Mouse (Mus musculus) liver, embryonic 11.5 days (tissue): Measurements from ENCODE around the gene Spdye4a. TPM values are rescaled to one million over a fixed set of nuclear protein-coding genes. Genes with fewer than 3 reads are reported as not detected.
A peak's percentile ranks its signal among the peaks of the same experiment; 100 is the strongest.
"Not testable (repeated sequence)": the region's sequence is repeated elsewhere in the genome, so short reads cannot be mapped to it uniquely, and the experiment has no call there.

Source experiments
- ATAC-seq: fragments of 200-750 bp; cut with Nextera tagmentation; replicated peaks from 2 replicates; pipeline ENCODE4 v1.8.0; 2017; ENCODE audit warnings: moderate number of reproducible peaks, mild to moderate bottlenecking, moderate TSS enrichment, moderate library complexity; ENCODE audit not compliant: low FRiP score
- DNase-seq: peaks from one replicate; pipeline ENCODE4 v3.0.0-alpha.2; 2017; ENCODE audit warnings: low spot score
- H3K27ac ChIP-seq: fragments of 300-500 bp; sonication (generic); 2 replicates; pipeline ENCODE4 v1.5.1; 2014; ENCODE audit warnings: mild to moderate bottlenecking, low read depth, low read length, control low read depth
- H3K27me3 ChIP-seq: fragments of 300-500 bp; sonication (generic); replicated peaks from 2 replicates; pipeline ENCODE4 v1.6.1; 2014; ENCODE audit warnings: low read length, mixed read lengths; ENCODE audit not compliant: control insufficient read depth, insufficient read depth
- H3K36me3 ChIP-seq: fragments of 300-500 bp; sonication (generic); 2 replicates; pipeline ENCODE4 v1.6.1; 2014; ENCODE audit warnings: mild to moderate bottlenecking, low read length, moderate library complexity, mixed read lengths; ENCODE audit not compliant: control insufficient read depth, insufficient read depth
- H3K4me1 ChIP-seq: fragments of 300-500 bp; sonication (generic); replicated peaks from 2 replicates; pipeline ENCODE4 v1.6.1; 2014; ENCODE audit warnings: low read length, mixed read lengths; ENCODE audit not compliant: control insufficient read depth, insufficient read depth
- H3K4me2 ChIP-seq: fragments of 300-500 bp; sonication (generic); 2 replicates; pipeline ENCODE4 v1.6.1; 2014; ENCODE audit warnings: mild to moderate bottlenecking, control low read depth, moderate library complexity
- H3K4me3 ChIP-seq: fragments of 300-500 bp; sonication (generic); 2 replicates; pipeline ENCODE4 v1.5.1; 2014; ENCODE audit warnings: low read depth, low read length, control low read depth
- H3K9ac ChIP-seq: fragments of 300-500 bp; sonication (generic); 2 replicates; pipeline ENCODE4 v1.6.1; 2014; ENCODE audit warnings: low read depth, low read length, control low read depth
- H3K9me3 ChIP-seq: fragments of 300-500 bp; sonication (generic); 2 replicates; pipeline ENCODE4 v1.6.1; 2016; ENCODE audit warnings: low read length, inconsistent platforms, mixed read lengths; ENCODE audit not compliant: control insufficient read depth
- WGBS: fragments of 180-500 bp; shearing (Covaris S2); extraction: QIAGEN DNeasy Blood & Tissue Kit; methylation state at CpG from one replicate; pipeline ENCODE4 v1.1.7; 2014; 5-methylcytosine and 5-hydroxymethylcytosine counted together
- polyA plus RNA-seq: library from polyadenylated mRNA; unstranded; fragments of >200 nt; fragmentation: Nextera tagmentation; extraction: Ambion mirVana; gene quantifications from 2 replicates; pipeline ENCODE4 v1.2.1, GENCODE M21; 2014

Spdye4a gene
- polyA plus RNA-seq, 1 experiment from 2014 or later = not detected

DNA sequence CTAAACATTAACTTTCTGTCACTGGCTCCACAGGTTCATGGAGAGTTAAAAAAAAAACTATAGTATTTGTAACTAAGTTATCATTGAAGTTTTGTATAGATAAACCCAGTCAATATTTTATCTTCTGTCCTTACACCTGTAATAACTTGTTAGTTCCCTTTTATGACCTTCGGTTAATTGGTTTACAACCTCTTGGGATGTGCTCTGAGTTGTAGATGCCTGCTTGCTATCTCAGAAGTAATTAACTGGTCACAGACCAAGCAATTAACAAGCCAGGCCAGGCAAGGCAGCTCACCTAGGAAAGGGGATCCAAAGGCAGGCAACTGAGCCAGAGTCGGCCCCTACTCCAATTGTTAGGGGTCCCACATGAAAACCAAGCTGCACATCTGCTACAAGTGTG, 12.9 kb downstream of the Spdye4a start:
- DNase-seq = no peak
- Histone ChIP-seq H3K27me3 (no peaks in the 10 kb centered on the region), H3K9me3 (peaks cover 1% of the 10 kb centered on the region; the same call in 1 of the 2 replicates), H3K27ac (no peak overlapping the region), H3K4me3 (no peak overlapping the region), H3K4me1 (no peaks in the 10 kb centered on the region), H3K4me2 (no peak overlapping the region), H3K36me3 (no peaks in the 10 kb centered on the region), H3K9ac (no peak overlapping the region)
- no peak for ATAC-seq
- 77% methylated on average over 2 of the region's 2 CpGs for WGBS

DNA sequence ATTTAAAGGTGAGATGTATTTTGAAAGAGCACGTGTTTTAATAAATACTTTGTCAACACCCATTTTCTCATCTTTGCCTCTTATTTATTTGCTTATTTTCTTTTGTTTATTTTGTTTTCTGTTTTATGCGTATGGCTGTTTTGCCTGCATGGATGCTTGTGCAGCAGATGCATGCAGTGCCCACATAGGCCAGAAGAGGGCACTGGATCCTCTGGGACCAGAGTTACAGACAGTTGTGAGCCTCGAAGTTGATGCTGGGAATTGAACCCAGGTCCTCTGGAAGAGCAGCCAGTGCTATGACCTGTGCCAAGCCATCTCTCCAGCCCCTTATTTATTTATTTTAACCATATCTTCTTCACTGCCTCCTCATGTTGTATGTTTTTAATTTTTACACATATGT, 21.7 kb downstream of the Spdye4a start:
- no peak overlapping the region for H3K4me3 ChIP-seq
- H3K4me1 ChIP-seq = no peaks in the 10 kb centered on the region
- no peaks in the 10 kb centered on the region for H3K36me3 ChIP-seq
- 67% methylated on average over 3 of the region's 3 CpGs for WGBS
- H3K9me3 ChIP-seq = peaks cover 5% of the 10 kb centered on the region
- no peak for DNase-seq
- no peaks in the 10 kb centered on the region for H3K27me3 ChIP-seq
- no peak for ATAC-seq
- H3K27ac ChIP-seq = no peak overlapping the region
- no peak overlapping the region for H3K9ac ChIP-seq
- no peak overlapping the region for H3K4me2 ChIP-seq

DNA sequence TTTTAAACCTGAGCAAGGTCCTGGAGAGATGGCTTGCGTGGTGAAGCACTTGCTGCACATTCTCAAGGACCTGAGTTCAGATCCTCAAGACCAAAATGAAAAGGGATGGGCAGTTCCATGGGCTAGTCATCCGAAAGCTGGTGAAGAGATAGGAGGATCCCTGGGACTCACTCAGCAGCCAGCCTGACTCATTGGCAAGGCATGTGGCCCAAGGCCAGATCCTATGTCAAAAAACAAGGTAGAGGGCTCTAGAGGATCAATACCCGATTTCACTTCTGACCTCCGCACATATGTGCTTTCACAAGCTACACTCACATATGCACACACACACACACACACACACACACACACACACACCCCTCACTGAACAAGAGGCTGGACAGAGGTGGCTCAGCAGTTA, 30.2 kb downstream of the Spdye4a start:
- no peak overlapping the region for H3K4me3 ChIP-seq
- DNase-seq = no peak
- H3K4me1 ChIP-seq = no peaks in the 10 kb centered on the region
- no peak overlapping the region for H3K27ac ChIP-seq
- no peak for ATAC-seq
- H3K36me3 ChIP-seq = no peaks in the 10 kb centered on the region
- no peak overlapping the region for H3K4me2 ChIP-seq
- H3K27me3 ChIP-seq = 0 out of 2 replicates have a peak, but pooled peaks cover 4% of the 10 kb centered on the region
- H3K9me3 ChIP-seq = no peaks in the 10 kb centered on the region
- H3K9ac ChIP-seq = no peak overlapping the region
- 68% methylated on average over 4 of the region's 4 CpGs for WGBS

DNA sequence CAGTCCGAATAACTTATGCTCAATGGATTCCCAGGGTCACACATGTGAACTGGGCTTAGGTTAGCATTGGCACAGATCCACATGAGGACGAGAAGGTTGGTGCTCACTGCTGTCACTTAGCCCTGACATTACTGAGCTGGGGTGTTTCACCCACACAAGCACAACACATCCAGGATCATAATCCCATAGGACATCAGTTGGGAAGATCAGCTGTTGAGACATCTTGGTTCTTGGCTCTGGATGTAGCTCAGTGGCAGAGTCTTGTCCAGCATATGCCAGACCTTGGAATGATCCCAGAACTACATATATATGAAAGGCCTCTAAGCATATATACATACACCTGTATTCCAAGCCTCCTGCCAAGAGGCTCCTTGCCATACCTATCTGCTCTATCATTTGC, 31.5 kb downstream of the Spdye4a start:
- H3K9me3 ChIP-seq = no peaks in the 10 kb centered on the region
- no peak overlapping the region for H3K27ac ChIP-seq
- no peak for DNase-seq
- H3K4me2 ChIP-seq = no peak overlapping the region
- 0 out of 2 replicates have a peak, but pooled peaks cover 4% of the 10 kb centered on the region for H3K27me3 ChIP-seq
- H3K9ac ChIP-seq = no peak overlapping the region
- ATAC-seq = no peak
- H3K36me3 ChIP-seq = no peaks in the 10 kb centered on the region
- no peak overlapping the region for H3K4me3 ChIP-seq
- H3K4me1 ChIP-seq = no peaks in the 10 kb centered on the region
- 80% methylated on average over 2 of the region's 2 CpGs for WGBS

DNA sequence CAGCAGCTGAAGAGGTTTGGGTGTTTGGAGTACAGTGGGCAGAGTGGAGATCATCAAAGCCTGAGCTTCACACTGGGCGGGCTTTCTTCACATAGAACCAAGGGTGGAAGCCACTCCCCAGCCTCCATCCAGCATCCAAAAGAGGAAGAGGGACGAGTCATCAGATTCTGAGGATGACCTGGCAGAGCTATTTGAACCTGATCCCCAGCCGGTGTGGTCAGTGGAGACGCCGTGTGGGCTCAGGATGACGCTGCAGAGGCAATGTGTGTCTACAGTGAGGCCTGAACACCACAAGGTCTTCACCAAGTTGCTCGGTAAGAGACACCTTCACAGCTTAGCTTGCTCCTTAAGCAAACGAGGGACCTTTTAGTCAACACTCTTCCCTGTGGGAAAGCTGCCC, 31.9 kb downstream of the Spdye4a start:
- DNase-seq, ATAC-seq: not testable (repeated sequence)
- 45% methylated on average over 8 of the region's 8 CpGs for WGBS

DNA sequence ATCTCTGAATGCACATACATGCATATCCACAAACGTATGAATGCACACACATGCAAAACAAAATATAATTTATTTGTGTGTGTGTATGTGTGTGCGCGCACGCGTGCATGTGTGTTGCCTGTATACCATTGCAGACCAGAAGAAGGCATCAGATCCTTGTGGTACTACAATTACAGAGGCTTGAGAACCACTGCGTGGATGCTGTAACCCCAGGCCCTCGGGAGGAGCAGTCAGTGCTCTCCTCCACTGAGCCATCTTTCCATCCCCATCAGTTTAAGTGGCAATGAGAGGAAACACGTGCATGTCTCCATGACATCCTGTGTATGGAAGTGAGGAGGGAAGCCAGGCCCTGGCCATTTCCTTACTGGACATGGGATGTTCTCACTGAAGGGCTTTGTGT, 33.9 kb downstream of the Spdye4a start:
- 80% methylated on average over 8 of the region's 8 CpGs for WGBS
- H3K4me2 ChIP-seq = no peak overlapping the region
- no peak overlapping the region for H3K27ac ChIP-seq
- H3K9me3 ChIP-seq = no peaks in the 10 kb centered on the region
- 0 out of 2 replicates have a peak, but pooled peaks cover 4% of the 10 kb centered on the region for H3K27me3 ChIP-seq
- no peak for DNase-seq
- no peak overlapping the region for H3K4me3 ChIP-seq
- no peaks in the 10 kb centered on the region for H3K36me3 ChIP-seq
- ATAC-seq = no peak
- H3K9ac ChIP-seq = no peak overlapping the region
- no peaks in the 10 kb centered on the region for H3K4me1 ChIP-seq

More for the DNA sequence above, 31.9 kb downstream of the Spdye4a start:
- H3K36me3 ChIP-seq, H3K27ac ChIP-seq, H3K9me3 ChIP-seq, H3K27me3 ChIP-seq, H3K4me1 ChIP-seq, H3K9ac ChIP-seq, H3K4me2 ChIP-seq, H3K4me3 ChIP-seq: not testable (repeated sequence)

DNA sequence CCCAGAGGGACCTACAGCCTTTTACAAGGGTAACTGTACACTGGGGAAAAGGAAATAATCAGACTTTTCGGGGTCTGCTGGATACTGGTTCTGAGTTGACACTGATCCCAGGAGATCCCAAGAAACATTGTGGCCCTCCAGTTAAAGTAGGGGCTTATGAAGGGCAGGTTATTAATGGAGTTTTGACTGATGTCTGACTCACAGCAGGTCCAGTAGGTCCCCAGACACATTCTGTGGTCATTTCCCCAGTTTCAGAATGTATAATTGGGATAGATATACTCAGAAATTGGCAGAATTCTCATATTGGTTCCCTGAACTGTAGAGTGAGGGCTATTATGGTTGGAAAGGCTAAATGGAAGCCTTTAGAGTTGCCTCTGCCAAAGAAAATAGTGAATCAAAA, 38.7 kb downstream of the Spdye4a start:
- H3K36me3 ChIP-seq, H3K9me3 ChIP-seq, H3K4me3 ChIP-seq, H3K9ac ChIP-seq, H3K4me2 ChIP-seq, ATAC-seq, DNase-seq, H3K27ac ChIP-seq, H3K27me3 ChIP-seq, H3K4me1 ChIP-seq: not testable (repeated sequence)
- no CpG with 5 or more reads among the region's 1 CpGs for WGBS

DNA sequence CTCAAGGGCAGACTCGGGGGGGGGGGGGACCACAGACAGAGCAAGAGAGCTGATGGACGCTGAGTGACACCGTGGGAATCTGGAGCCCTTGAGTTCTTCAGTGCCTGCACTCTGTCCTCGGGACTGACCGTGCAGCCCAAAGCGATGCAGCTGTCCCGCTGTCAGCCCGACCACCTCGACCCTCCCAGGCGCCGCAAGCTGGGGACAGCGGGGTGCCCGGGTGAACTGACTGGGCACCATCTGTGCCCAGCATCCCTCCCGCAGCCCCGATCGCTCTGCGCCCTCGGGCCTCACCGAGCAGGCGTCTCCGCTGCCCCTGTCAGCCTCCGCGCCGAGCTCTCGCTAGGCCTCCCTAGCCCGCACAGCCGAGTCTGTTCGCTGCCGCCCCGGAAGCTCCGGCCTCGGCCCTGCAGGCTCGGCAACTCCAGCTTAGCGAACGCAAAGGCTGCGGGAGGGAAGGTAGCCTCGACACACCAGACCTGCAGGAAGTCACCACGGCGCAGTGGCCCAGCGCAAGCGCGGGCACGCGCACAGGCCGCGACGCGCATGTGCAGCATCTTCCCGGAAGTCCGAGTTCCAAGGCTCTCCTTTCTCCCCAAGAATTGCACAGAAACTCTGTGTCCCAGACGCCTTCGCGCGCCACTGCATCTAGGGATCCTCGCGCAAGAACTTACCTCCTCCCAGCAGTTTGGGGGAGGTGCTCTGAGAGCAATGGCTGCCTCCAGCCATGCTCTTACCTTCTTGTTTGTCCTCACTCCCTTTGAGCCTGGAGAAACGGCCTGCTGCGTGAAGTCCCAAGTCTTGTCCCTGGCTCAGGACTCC, 46.2 kb downstream of the Spdye4a start, which contains the start of the genes Rbak and Spdye4b:
TSS of gene Rbak (minus strand) at position 521 of the 822 bp plus-strand sequence.
TSS of gene Spdye4b (plus strand) at position 763 of the 822 bp plus-strand sequence.
- 1% methylated on average over 58 of the region's 58 CpGs for WGBS
- Histone ChIP-seq H3K27me3 (no peaks in the 10 kb centered on the region), H3K9me3 (peaks cover 4% of the 10 kb centered on the region), H3K36me3 (peaks cover 24% of the 10 kb centered on the region), H3K9ac (peak within 1 kb of the TSS; percentile 80), H3K4me3 (peak within 1 kb of the TSS; percentile 71), H3K27ac (peak within 1 kb of the TSS; percentile 40), H3K4me2 (peak within 1 kb of the TSS; percentile 80), H3K4me1 (peaks cover 10% of the 10 kb centered on the region)
- ATAC-seq (peak; percentile 90), DNase-seq (peak; percentile 88)

DNA sequence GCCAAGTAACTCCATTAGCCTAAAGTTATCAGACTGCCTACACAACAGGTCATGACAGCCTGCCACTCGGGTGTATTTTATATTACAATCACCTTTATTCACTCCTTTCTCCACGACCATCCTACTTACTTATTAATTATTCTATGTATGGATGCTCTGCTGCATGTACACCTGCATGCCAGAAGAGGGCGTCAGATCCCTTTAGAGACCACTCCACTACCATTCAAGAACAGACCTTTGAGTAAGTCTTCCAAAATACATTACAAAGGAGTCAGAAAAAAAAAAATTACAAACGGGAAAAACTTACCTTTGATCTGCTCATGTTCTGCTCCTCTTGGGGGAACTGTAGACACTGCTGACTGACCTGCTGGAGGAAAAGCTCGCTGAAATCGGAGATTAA, 47.5 kb downstream of the Spdye4a start:
- H3K4me2 ChIP-seq = peak overlapping the region; percentile 80; the same call in 1 of the 2 replicates
- no peak for DNase-seq
- 40% methylated on average over 6 of the region's 6 CpGs for WGBS
- H3K9ac ChIP-seq = no peak overlapping the region
- H3K36me3 ChIP-seq = peaks cover 35% of the 10 kb centered on the region
- no peak overlapping the region for H3K27ac ChIP-seq
- ATAC-seq = no peak
- peaks cover 4% of the 10 kb centered on the region for H3K9me3 ChIP-seq
- peak overlapping the region; percentile 71 for H3K4me3 ChIP-seq
- no peaks in the 10 kb centered on the region for H3K27me3 ChIP-seq
- peaks cover 10% of the 10 kb centered on the region for H3K4me1 ChIP-seq
